Mouse (Mus musculus) cerebellum, adult 11-12 months (tissue): ENCODE data around the gene Zfp2.

Source experiments
- DNase-seq: peaks from one replicate; pipeline ENCODE4 v3.0.0; 2022

Gene Zfp2

DNA sequence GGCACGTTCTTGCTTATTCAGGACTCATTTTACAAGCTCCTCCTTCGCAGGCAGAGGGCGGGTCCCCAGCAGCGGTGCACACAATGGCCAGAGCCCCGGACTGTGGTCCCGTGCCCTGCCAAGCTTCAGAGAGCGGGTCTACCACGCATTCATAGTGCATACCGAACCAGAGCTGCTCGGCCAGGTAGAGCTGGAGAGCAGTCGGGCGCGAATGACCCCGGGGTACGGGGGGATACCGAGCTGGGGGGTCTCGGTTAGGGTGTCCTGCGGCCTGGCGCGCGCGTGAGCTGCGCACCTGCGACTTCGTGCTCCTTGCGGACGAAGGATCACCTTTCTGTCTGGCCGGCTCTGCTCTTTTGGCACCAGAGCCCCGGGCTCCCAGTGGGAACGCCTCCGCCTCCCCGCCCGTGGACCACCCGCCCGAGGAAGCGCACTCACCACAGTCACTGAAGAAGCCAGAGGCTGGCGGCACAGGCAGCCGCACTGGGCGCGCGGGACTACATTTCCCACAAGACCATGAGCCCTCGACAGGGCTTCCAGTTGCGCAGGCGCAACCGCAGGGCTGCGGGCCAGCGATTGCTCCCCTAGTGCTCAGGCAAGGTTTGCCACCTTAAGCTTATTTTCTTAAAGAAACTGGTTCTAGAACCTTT lies at the start of gene Zfp2:
Gene Zfp2 (minus strand): TSS at position 495 of the 650 bp plus-strand sequence.
- DNase-seq: peak; percentile 93

DNA sequence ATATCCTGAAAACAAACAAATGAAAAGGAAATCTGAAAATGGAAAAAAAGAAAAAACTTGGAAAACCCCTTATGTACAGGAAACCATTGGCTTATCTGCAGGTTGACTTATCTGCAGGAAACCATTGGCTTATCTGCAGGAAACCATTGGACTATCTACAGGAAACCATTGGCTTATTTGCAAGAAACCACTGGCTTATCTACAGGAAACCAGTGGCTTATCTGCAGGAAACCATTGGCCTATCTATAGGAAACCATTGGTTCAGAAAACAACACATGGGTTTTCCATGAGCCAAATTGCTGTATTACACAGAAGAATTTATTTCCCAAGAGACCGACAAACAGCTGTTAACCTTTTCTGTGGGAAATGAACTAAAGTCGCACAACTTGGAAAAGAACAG lies 48.9 kb upstream of the Zfp2 start:
- no peak for DNase-seq

DNA sequence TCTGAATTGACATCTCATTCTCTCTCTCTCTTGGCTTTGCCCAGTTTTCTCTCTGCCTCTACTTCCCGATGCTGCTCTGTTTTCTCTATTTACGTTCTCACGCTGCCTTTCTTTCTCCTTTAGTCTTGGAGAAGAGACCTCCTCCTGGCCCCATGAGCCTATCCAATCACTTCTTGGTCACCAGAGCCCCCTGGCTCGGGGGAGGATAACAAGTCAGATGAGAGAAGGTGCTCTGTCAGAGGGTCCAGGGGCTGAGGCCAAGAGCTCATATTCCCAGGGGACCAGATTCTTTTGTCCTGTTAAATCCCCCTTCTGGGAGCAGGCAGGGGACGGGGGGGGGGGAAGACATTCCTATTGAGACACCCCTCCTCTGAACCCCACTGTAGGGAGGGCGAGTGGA lies 37.7 kb upstream of the Zfp2 start, which contains the start of gene Prop1:
Gene Prop1 (minus strand): TSS at position 101 of the 400 bp plus-strand sequence.
- no peak for DNase-seq

DNA sequence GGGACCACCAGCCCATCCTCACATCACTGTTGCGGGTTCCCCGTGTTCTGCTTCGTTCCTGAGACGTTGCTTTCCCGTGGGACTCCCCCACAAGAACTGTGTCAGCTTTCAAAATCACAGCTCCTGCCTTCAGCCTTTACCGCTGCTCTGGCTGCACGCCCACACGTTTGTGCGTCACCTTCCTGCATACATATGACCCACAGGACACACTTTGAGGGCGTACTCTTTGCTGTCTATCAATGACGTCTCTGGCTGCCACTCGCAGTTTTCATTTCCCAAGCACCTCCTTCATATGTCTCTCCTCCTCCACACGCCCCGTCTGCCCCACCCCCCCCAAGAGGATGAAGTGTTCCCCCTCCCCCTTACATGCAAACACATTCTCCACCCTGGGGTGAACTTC lies 36.3 kb upstream of the Zfp2 start:
- DNase-seq: no peak

DNA sequence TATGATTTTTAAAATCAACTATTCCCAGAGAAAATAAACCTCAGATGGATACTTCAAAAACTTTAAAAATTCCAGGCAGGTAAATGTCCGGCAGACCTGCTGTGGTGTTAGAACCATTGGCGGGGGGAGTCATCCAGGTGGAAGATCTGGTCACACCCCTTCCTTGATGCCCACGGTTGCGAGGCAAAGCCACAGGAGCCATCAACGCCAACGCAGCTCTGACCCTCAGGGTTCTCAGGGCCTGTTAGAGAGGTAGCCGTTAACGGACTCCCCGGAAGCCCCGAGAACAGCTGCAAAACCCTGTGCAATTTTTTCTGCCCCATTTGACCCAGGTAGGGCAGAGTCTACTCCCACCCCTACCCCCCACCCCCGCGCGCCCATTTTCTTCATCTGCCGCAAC lies 27.5 kb upstream of the Zfp2 start, which contains the start of gene 4933414I15Rik:
Gene 4933414I15Rik (minus strand): TSS at position 260 of the 400 bp plus-strand sequence.
- no peak for DNase-seq

DNA sequence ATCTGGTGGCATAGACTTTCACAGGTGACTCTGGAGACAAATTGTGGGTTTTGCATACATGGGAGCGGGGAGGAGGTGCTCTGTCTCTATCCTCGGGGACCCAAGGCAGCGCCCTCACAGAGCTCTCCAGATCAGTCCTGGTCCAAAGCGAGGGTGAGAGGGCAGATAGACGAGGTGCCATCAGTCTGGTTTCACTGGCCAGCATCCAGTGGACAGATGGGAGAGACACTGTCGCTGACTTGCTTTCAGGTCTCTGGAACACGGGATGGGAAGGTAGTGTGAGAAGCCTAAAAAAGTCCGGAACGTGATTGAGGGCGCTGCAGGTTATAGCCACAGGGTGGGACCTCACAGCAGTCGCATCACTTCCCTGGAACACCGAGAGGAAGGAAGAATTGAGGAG lies 26.4 kb upstream of the Zfp2 start:
- no peak for DNase-seq

DNA sequence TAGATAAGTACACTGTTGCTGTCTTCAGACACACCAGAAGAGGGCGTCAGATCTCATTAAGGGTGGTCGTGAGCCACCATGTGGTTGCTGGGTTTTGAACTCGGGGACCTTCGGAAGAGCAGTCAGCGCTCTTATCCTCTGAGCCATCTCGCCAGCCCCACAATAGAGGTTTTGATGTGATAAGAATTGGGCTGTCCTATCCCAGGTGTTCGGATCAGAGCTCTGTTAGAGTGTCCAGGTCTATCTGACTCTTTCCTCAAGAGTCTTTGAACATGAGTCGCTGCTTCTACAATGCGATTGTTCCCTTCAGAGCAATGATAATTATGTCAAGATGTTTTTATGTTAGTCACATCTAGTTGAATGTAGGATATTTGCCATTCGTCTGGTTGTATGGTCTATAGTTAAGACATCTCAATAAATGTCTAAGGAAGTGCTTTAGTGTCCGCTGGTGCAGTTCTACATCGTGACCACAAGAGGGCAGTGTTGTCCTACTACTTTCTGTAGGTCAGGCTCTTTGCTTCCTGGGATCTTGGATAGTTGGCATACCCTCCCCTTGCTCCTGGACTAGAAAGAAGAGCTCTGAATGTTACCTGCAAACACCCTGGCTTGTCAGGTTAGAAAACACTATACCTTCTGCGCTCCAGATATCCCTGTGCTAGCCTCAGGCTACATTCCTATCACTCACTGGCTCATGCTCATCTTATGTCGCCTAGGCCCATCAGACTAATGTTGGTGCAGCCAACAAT lies 23.8 kb upstream of the Zfp2 start:
- no peak for DNase-seq

DNA sequence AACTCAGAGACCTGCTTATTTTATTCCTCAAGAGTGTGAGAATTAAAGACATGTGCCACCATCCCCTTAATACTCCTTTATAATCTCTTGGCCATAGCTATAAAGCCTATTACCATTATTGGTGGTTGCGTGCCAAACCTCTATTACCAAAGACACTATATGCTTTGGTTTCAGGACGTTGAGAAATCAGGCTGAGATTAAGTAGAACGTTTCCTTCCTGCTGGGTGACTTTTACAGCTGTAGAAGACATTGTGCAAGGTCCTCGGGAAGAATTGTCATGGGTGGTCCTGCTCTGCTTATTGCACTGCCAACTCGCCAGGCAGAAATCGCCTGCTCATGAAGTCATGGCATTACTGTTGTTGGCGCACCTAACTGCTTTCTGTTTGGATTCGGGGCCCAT lies 22.5 kb upstream of the Zfp2 start:
- DNase-seq: no peak

DNA sequence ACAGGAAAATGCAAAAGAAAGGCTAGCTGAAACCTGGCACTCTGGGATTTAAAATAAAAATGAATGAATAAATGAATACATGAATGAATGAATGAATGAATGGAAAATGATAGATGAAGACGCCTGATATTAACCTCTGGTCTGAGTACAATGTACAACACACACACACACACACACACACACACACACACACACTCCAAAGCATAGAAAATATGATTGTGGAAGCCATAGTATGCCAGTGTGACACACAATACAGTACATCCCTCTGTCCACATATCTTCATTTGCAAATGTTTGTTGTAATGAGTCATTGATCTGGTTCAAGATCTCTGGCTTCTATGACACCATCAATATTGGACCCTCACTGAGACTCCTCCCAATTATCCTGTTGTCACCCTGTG lies 16.1 kb upstream of the Zfp2 start:
- DNase-seq: no peak

DNA sequence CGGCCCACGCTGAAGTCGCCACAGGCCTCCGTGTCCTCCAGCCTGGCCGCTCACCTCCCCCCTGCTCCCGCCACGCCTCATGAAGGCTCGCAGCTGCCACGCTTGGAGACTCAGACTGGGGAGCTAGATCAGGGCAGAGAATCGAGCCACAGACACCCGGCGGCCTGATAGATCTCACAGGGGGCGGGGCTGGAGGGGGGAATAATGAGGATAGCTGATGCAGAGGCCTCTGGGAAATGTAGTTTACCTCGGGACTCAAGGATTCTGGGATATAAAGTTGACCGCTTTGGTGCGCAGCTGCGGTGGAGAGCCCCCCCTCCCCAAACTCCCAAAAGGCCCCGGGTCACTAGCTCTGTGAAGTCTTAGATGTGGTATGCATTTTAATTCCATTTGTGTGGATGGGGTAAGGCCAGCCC lies 15.5 kb upstream of the Zfp2 start, which contains the start of gene Zfp354b:
Gene Zfp354b (minus strand): TSS at position 183 of the 416 bp plus-strand sequence.
- peak; percentile 90 for DNase-seq

DNA sequence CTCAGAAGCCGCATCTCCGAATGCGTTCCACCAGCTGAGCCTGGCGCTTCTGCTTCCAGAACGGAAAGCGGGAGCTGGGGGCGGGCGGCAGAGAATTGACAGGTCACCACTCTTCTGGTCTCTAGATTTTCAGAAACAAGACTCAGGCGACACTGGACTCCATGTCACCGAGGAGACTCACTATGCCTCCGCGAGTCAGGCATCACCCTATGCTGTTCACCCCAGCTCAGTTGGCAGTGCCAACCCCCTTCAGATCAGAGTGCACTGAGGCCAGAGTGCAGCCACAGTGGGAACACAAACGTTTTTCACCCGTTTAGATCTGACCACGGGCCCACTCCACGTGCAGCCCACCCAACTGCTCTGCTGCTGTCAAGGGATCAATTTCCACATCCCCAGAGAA lies 15.1 kb upstream of the Zfp2 start:
- no peak for DNase-seq

DNA sequence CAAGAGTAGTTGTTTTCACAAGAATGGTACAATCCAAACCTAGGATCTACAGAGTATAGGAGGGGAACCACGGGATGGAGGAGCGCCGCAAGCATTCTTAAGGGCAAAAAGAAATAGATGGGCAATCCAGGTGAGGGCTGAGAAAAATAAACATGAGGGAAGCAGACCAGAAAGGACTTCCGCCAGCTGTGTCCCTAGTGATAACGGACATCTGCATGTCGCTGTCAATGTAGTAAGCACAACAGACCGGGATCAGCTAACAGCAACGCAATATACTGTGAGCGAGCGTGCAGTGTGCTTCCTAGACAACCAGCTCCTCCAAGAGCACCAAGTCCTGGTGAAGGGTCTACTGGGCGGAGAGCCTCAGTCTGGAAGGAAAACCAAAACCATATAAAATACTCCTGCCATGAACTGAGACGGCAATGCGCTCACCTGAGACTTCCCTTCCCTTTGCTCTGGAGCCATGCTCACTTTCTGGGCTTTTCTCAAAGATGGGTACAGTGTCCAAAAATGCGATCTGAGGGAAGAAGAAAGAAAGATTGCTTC lies 14.6 kb upstream of the Zfp2 start:
- no peak for DNase-seq

DNA sequence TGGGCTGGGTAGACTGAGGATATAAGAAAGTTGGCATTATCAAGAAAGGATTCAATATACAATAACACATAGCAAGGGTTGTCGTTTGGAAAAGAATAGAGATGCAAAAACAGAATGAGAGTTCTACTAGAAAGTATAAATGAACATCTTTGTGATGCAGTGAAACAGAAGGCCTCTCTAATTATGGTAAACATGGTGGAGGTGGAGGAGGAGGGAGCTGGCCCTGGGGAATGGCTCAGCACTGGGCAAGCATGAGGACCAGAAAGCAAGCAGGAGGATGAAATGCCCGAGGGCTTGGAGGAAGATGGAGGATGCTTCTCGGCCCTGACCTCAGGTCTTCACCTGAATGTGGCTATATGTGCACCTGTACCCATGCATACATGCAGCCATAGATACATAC lies 1.5 kb downstream of the Zfp2 start:
- DNase-seq: no peak

DNA sequence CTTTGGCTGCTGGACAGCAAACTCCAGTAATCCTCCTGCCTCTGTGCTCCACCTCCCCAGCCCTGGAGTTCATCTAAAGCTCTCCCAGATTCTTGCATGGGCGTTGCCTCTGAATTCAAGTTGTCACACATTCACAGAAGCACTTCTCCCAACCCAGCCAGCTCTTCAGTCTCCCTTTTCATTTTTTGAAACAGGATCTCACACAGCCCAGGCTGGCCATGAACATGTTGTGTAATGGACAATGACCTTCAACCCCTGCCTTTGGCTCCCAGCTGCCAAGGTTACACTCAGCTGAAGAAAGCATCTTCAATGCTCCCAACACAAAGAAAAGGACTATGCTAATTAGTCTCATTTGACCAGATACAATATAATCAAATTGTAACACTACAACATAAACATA lies 2.7 kb downstream of the Zfp2 start:
- DNase-seq: no peak

DNA sequence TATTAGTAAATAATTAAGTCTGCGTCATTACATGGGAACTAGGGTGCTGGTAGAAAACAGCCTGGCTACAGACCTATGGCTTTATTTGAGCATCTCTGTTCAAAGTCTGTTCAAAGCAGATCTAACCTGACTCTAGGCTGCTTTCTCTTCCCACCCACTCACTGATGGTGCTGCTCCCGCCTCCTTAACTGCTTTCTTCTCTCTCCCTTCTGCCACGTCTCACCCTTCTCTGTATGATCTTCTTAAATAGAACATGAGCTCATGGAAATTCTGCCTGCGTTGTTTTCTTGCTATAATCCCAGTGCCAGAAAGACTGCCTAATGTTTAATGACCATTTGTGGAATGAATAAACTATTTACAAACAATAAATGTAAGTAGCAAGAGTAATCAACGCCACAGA lies 7.8 kb downstream of the Zfp2 start:
- no peak for DNase-seq

DNA sequence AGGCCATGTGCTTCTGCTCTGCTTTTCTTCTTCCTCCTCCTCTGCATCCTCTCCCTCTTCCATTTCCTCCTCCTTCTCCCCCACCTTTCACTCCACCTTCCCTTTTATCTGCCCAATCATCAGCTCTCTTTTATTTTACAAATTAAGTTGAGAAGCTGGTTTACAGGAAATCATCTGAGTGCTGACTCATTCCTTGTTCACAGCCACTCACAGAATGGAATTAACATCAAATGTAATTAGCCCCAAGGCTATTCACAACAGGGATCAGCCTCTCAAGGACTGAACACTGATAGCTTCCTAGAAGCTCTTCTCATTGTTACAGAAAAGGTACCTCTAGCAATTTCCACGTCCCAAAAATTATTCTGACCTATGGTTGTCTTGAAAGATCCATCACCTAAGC lies 18.6 kb downstream of the Zfp2 start:
- no peak for DNase-seq

DNA sequence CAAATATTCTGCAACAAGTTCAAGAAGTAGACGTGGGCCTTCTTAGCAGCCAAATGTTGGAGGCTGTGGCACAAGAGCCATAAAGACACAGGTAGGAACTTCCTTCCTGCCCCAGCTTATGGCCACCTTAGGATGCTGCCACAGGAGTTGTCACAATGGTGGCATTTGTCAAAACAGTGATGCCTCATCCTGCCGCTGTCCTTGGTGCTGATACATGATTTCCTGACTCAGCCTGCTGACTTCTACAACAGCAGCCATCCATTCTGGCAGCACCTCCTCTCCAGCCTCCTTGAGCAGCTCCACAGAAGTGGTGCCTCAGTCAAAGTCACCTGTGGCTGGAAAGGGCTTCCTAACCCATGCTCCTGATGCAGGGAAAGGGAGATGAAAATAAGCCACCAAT lies 23.5 kb downstream of the Zfp2 start:
- DNase-seq: no peak

DNA sequence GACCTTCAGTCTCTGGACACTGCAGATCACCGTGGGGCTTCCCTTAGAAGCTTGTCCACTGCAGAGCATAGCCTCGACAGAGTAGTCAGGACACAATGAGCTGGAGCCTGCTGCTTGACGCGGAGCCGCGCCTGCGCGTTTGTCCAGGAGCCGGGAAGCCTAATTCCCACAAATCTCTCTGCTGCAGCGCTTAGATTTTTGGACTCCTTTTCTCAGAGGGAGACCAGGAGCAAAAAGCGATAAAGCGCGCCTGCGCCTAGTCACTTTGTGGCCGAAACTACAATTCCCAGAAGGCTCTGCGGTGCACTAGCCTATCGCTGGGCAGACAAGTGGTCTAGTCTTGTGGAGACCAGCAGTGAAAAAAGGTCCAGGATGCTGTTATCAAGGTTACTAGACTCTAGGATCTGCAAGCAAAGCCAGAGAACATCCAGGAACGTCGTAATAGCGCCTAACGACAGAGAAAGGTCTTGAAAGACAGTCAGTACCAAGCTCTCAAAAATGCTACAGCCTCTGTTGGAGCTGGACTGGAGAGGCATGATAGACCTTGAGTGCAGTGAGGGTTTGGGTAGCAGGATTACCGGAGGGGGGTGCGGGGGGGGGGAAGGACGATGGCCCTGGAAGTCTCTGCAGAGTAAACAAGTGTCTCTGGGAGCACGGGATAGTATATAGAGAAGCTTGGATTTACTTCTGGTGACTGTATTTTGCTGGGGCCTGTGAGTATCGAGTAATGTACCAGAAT lies 28.4 kb downstream of the Zfp2 start, which contains the start of gene Zfp454:
Gene Zfp454 (minus strand): TSS at position 262 of the 739 bp plus-strand sequence.
- DNase-seq: peak; percentile 96

DNA sequence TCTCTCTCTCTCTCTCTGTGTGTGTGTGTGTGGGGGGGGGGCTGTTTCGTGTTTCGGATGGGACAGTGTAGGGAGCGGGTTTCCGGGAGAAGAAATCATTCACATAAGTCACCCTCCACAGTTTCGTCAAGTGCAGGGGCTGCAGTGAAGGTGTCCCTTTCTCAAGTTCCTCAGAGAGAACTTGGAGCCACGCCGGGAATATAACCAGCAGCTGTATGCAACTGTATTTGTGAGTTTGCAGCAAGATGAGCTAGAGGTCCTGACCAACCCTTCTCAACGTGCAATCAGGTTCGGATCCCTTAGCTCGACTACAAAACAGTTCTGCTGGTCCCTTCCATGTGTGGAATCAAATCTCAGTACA lies 29.1 kb downstream of the Zfp2 start:
- DNase-seq: no peak

DNA sequence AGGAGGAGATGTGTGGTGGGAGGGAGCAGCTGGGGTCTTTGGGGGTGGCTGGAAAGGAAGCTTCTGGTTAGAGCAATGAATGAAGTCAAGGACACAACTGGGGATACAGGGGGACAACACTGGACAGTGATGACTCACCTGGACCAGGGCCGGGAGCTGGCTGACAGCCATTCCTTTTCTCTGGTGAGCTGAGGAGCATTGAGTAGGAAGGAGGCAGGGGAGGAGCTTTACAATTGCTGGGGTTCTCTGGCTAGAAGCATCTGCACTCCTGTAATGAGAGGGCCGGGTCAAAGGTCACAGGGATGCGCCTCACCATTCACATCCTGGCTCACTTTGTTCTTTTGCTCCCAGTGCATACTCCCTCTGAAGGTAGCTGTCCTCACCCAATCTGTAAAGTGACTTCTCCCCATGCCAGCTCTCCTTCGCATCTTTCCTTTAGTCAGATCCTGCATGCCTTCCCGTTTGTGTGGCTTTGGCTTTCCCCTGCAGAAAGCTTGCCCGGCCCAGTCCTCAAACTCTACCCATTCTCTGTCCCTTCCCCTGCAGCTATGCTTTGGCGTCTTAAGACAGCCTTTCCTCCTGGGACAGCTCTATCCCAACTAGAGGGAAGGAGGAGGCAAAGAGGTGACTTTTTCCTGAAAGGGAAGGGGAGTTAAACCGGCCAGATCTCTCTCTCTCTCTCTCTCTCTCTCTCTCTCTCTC lies 29.6 kb downstream of the Zfp2 start:
- DNase-seq: peak; percentile 41

DNA sequence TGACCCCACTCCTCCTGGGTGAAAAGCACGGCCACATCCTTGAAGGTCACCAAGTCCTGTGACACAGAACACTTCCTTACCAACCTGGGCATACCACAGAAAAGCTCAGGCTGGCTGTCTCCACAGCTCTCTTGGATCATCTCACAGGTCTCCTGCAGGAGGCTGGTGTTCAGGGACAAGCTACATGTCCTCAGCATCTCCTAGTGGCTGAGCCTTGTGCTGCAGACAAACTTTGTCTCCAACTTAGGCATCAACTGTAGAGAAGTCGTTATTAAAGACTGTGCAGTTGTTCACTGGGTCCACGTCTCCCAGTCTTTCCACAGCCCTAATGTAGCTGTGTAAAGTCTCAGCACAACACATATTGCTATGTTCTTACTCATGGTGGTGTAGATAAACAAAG lies 32.2 kb downstream of the Zfp2 start:
- no peak for DNase-seq

DNA sequence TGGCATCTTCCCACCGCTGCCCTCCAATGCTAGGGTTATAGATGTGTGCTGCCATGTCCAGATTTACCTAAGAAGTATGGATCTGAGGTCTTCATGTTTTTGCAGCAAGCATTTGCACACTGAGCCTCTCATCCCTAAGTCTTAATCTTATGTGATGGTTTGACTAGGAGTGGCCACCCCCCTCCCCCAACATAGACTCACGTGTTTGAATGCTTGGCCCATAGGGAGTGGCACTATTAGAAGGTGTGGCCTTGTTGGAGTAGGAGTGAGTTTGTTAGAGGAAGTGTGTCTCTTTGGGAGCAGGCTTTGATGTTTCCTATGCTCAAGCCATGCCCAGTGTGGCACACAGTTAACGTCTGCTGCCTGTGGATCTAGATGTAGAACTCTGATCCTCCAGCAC lies 37.3 kb downstream of the Zfp2 start:
- DNase-seq: no peak
